Mouse (Mus musculus): ENCODE data around the gene Gna13.

GRCm38 (mm10) chr11:109439829-109440340 lies 77.3 kb downstream of the Gna13 start:
- TF ChIP-seq ZNF384 (IDR thresholded peaks at IDR 0.05; ENCODE audit: low read depth, low read length) (no peak), NRF1 (IDR thresholded peaks at IDR 0.05; ENCODE audit: insufficient read depth, low read depth, low read length, poor library complexity, severe bottlenecking) (0 out of 2 replicates have a peak, but pooled peaks have one; percentile 6), CTCF (IDR thresholded peaks at IDR 0.05 in 2 of 3, conservative IDR thresholded peaks at IDR 0.05 in 1 of 3; ENCODE audit: control insufficient read depth in 1 of 3, insufficient read depth in 1 of 3, low read depth in 2 of 3, low read length in 3 of 3, poor library complexity in 1 of 3, severe bottlenecking in 1 of 3) (no peak; a peak in 1 of 6 replicates), SIN3A (IDR thresholded peaks at IDR 0.05; ENCODE audit: low read length) (peak; percentile 90), POLR2A (IDR thresholded peaks at IDR 0.05; ENCODE audit: control insufficient read depth in 1 of 2, insufficient read depth in 1 of 2, low read depth in 1 of 2, low read length in 2 of 2, poor library complexity in 1 of 2) (peak; percentile 65 to 79), POLR2AphosphoS2 (IDR thresholded peaks at IDR 0.05; ENCODE audit: low read length) (peak; percentile 42; the same call in 1 of the 2 replicates), MEF2A (IDR thresholded peaks at IDR 0.05; ENCODE audit: extremely low read depth, insufficient replicate concordance, low read depth, low read length, poor library complexity, severe bottlenecking) (no peak), TAL1 (IDR thresholded peaks at IDR 0.05; ENCODE audit: low read length) (no peak), POLR2AphosphoS5 (IDR thresholded peaks at IDR 0.05; ENCODE audit: borderline replicate concordance, low read depth, low read length) (no peak), MYB (IDR thresholded peaks at IDR 0.05; ENCODE audit: low read depth, low read length) (no peak), USF1 (IDR thresholded peaks at IDR 0.05; ENCODE audit: low read depth, low read length) (no peak)

Data from MEL (cell line).